Mouse (Mus musculus) midbrain, embryonic 14.5 days (tissue): ENCODE results near the gene 2610001J05Rik. TPM values are rescaled to one million over a fixed set of nuclear protein-coding genes. Genes with fewer than 3 reads are reported as not detected.
"Not testable (repeated sequence)": the region's sequence is repeated elsewhere in the genome, so short reads cannot be mapped to it uniquely, and the experiment has no call there.

ENCODE experiments used
- ATAC-seq: fragments of 200-750 bp; cut with Nextera tagmentation; 2 replicates; pipeline ENCODE4 v1.8.0; 2017; ENCODE audit warnings: moderate number of reproducible peaks, moderate library complexity; ENCODE audit not compliant: low FRiP score, low TSS enrichment
- DNase-seq: peaks from one replicate; pipeline ENCODE4 v3.0.0-alpha.2; 2015
- H3K27ac ChIP-seq: fragments of 300-500 bp; sonication (generic); replicated peaks from 2 replicates; pipeline ENCODE4 v1.5.1; 2014; ENCODE audit warnings: mild to moderate bottlenecking, low read depth, low read length, moderate library complexity
- H3K27me3 ChIP-seq: fragments of 300-500 bp; sonication (generic); 2 replicates; pipeline ENCODE4 v1.6.1; 2014; ENCODE audit warnings: low read length, control low read depth, mixed read lengths; ENCODE audit not compliant: control insufficient read depth, insufficient read depth
- H3K36me3 ChIP-seq: fragments of 300-500 bp; sonication (generic); 2 replicates; pipeline ENCODE4 v1.6.1; 2014; ENCODE audit warnings: low read length, control low read depth; ENCODE audit not compliant: control insufficient read depth, insufficient read depth
- H3K4me1 ChIP-seq: fragments of 300-500 bp; sonication (generic); 2 replicates; pipeline ENCODE4 v1.6.1; 2014; ENCODE audit warnings: mild to moderate bottlenecking, antibody characterized with exemption, low read length, control low read depth; ENCODE audit not compliant: control insufficient read depth, insufficient read depth
- H3K4me2 ChIP-seq: fragments of 300-500 bp; sonication (generic); 2 replicates; pipeline ENCODE4 v1.6.1; 2014; ENCODE audit warnings: mild to moderate bottlenecking, low read length, moderate library complexity
- H3K4me3 ChIP-seq: fragments of 300-500 bp; sonication (generic); replicated peaks from 2 replicates; pipeline ENCODE4 v1.5.1; 2014; ENCODE audit warnings: low read depth, low read length
- H3K9ac ChIP-seq: fragments of 300-500 bp; sonication (generic); replicated peaks from 2 replicates; pipeline ENCODE4 v1.6.1; 2014; ENCODE audit warnings: mild to moderate bottlenecking, low read length, moderate library complexity
- H3K9me3 ChIP-seq: fragments of 300-500 bp; sonication (generic); 2 replicates; pipeline ENCODE4 v1.6.1; 2016; ENCODE audit warnings: low read length, control low read depth, mixed read lengths; ENCODE audit not compliant: control insufficient read depth
- WGBS: fragments of 180-500 bp; shearing (Covaris S2); extraction: QIAGEN DNeasy Blood & Tissue Kit; methylation state at CpG from one replicate; pipeline ENCODE4 v1.1.7; 2014; 5-methylcytosine and 5-hydroxymethylcytosine counted together
- polyA plus RNA-seq: library from polyadenylated mRNA; unstranded; fragments of >200 nt; fragmentation: Nextera tagmentation; extraction: Ambion mirVana; gene quantifications from 2 replicates; pipeline ENCODE4 v1.2.1, GENCODE M21; 2014

2610001J05Rik gene
- polyA plus RNA-seq, 1 experiment from 2014 or later, result 61.9 TPM

- 17% methylated on average over 12 of the region's 12 CpGs for WGBS
- Histone ChIP-seq H3K27ac (0 out of 2 replicates have a peak overlapping the region, but pooled peaks have one; percentile 17), H3K9ac (peak overlapping the region; percentile 42), H3K4me2 (peak overlapping the region; percentile 60), H3K9me3 (no peaks in the 10 kb centered on the region), H3K4me3 (peak overlapping the region; percentile 60), H3K4me1 (peaks cover 7% of the 10 kb centered on the region; the same call in 1 of the 2 replicates), H3K27me3 (no peaks in the 10 kb centered on the region), H3K36me3 (no peaks in the 10 kb centered on the region)
- ATAC-seq (peak; percentile 12; the same call in 1 of the 2 replicates), DNase-seq (peak; percentile 70)
These were observed 1.0 kb downstream of the 2610001J05Rik start for GRCm38 (mm10) chr6:13870289-13870741.

- Histone ChIP-seq H3K36me3 (no peaks in the 10 kb centered on the region), H3K4me1 (no peaks in the 10 kb centered on the region), H3K27ac (no peak overlapping the region), H3K9me3 (no peaks in the 10 kb centered on the region), H3K4me3 (no peak overlapping the region), H3K4me2 (no peak overlapping the region), H3K27me3 (no peaks in the 10 kb centered on the region), H3K9ac (no peak overlapping the region)
- ATAC-seq (no peak), DNase-seq (no peak)
- WGBS, result 90% methylated on average over 1 of the region's 1 CpGs
These were observed 10.7 kb downstream of the 2610001J05Rik start for GRCm38 (mm10) chr6:13860596-13860995.

- Histone ChIP-seq H3K27ac (no peak overlapping the region), H3K36me3 (no peaks in the 10 kb centered on the region), H3K9ac (no peak overlapping the region), H3K4me2 (no peak overlapping the region), H3K9me3 (no peaks in the 10 kb centered on the region), H3K4me3 (no peak overlapping the region), H3K4me1 (no peaks in the 10 kb centered on the region), H3K27me3 (no peaks in the 10 kb centered on the region)
- ATAC-seq, result no peak
- WGBS, result 91% methylated on average over 6 of the region's 6 CpGs
- no peak for DNase-seq
These were observed 11.3 kb downstream of the 2610001J05Rik start for GRCm38 (mm10) chr6:13859877-13860585.

GRCm38 (mm10) chr6:13854230-13854629 lies 17.1 kb downstream of the 2610001J05Rik start:
- DNase-seq (no peak), ATAC-seq (no peak)
- Histone ChIP-seq H3K36me3 (no peaks in the 10 kb centered on the region), H3K4me1 (no peaks in the 10 kb centered on the region), H3K4me3 (no peak overlapping the region), H3K27ac (no peak overlapping the region), H3K9ac (no peak overlapping the region), H3K27me3 (no peaks in the 10 kb centered on the region), H3K4me2 (no peak overlapping the region), H3K9me3 (no peaks in the 10 kb centered on the region)
- 17% methylated on average over 10 of the region's 11 CpGs for WGBS

GRCm38 (mm10) chr6:13853244-13853643 lies 18.1 kb downstream of the 2610001J05Rik start:
- H3K9ac ChIP-seq, result no peak overlapping the region
- H3K9me3 ChIP-seq, result no peaks in the 10 kb centered on the region
- no peak for DNase-seq
- no peaks in the 10 kb centered on the region for H3K36me3 ChIP-seq
- no peaks in the 10 kb centered on the region for H3K4me1 ChIP-seq
- H3K4me2 ChIP-seq, result no peak overlapping the region
- ATAC-seq, result no peak
- H3K27me3 ChIP-seq, result no peaks in the 10 kb centered on the region
- H3K27ac ChIP-seq, result no peak overlapping the region
- 74% methylated on average over 4 of the region's 4 CpGs for WGBS
- no peak overlapping the region for H3K4me3 ChIP-seq

GRCm38 (mm10) chr6:13846031-13846430 lies 25.3 kb downstream of the 2610001J05Rik start:
- not testable (repeated sequence) for H3K4me2 ChIP-seq, H3K4me1 ChIP-seq, H3K9me3 ChIP-seq, H3K27ac ChIP-seq, H3K36me3 ChIP-seq, DNase-seq, H3K4me3 ChIP-seq, ATAC-seq, H3K27me3 ChIP-seq, H3K9ac ChIP-seq
- 96% methylated on average over 1 of the region's 1 CpGs for WGBS

GRCm38 (mm10) chr6:13839345-13840054 lies 31.8 kb downstream of the 2610001J05Rik start, which contains the start of gene Gpr85:
TSS of gene Gpr85 (minus strand) at chr6:13839942.
- Histone ChIP-seq H3K27ac (peak within 1 kb of the TSS; percentile 100), H3K36me3 (no peaks in the 10 kb centered on the region), H3K4me1 (peaks cover 13% of the 10 kb centered on the region; the same call in 1 of the 2 replicates), H3K4me3 (peak within 1 kb of the TSS; percentile 71), H3K27me3 (no peaks in the 10 kb centered on the region), H3K9me3 (no peaks in the 10 kb centered on the region), H3K9ac (peak within 1 kb of the TSS; percentile 100), H3K4me2 (peak within 1 kb of the TSS; percentile 81)
- ATAC-seq, result no peak
- 38% methylated on average over 18 of the region's 18 CpGs for WGBS
- peak; percentile 61 for DNase-seq

GRCm38 (mm10) chr6:13838677-13839344 lies 32.5 kb downstream of the 2610001J05Rik start:
- 0% methylated on average over 41 of the region's 41 CpGs for WGBS
- H3K9ac ChIP-seq, result peak overlapping the region; percentile 100
- no peaks in the 10 kb centered on the region for H3K27me3 ChIP-seq
- peak; percentile 94 for DNase-seq
- peak overlapping the region; percentile 81 for H3K4me2 ChIP-seq
- H3K9me3 ChIP-seq, result no peaks in the 10 kb centered on the region
- H3K4me3 ChIP-seq, result peak overlapping the region; percentile 71
- H3K36me3 ChIP-seq, result no peaks in the 10 kb centered on the region
- peak; percentile 90 for ATAC-seq
- H3K4me1 ChIP-seq, result peaks cover 13% of the 10 kb centered on the region; the same call in 1 of the 2 replicates
- peak overlapping the region; percentile 100 for H3K27ac ChIP-seq
